Mouse (Mus musculus): ENCODE data around the gene C1ql4.
A peak's percentile ranks its signal among the peaks of the same experiment; 100 is the strongest.

DNA sequence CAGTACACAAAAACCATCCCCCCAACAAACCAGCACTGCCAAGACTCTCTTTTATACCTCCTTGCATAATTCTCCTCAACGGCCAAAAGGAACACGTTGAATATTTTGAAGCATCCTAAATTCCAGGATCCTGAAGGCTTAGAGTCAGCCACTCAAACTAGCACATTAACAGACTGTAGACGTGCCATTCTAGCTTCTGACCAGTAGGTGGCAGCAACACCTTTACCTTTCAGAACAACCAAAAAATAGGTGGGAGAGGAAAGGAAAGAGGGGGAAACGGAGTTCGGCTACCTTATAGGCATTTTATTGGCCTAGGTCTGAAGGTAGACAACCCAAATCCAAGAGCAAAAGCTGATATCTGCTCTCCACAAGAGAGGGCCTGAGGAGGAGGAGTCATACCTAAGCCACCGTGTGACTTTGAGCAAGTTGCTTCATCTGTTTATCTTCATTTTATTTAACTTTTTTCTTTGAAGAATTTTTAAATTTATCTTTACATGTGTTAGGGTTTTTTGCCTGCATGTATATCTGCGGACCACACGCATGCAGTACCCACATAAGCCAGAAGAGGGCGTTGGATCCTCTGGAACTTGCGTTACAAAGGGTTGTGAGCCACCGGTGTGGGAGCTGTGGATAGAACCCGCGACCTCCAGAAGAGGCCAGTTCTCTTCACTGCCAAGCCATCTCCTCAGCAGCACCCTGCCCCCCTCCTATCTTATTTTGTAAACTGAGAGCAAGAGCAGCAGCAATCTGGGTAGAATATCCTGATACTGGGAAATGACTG lies 38.0 kb downstream of the C1ql4 start:
- TF ChIP-seq POLR2A (IDR thresholded peaks at IDR 0.05; ENCODE audit: insufficient read depth, low read depth, low read length) (no peak), EP300 (IDR thresholded peaks at IDR 0.05; ENCODE audit: insufficient read depth, low read depth, low read length) (no peak), CTCF (IDR thresholded peaks at IDR 0.05) (peak; percentile 79)

Measured in heart, adult 2 months (tissue).